Mouse (Mus musculus) sigmoid colon, adult 10 weeks (tissue): ENCODE data around the gene Pm20d2. TPM values are rescaled to one million over a fixed set of nuclear protein-coding genes. Genes with fewer than 3 reads are reported as not detected.

Experiments used
- polyA plus RNA-seq: library from polyadenylated mRNA; stranded (reverse); fragments of 350-450 nt; fragmentation: Illumina TruSeq; extraction: RNeasy Lipid Tissue Mini Kit (QIAGEN cat#74804); gene quantifications from one replicate; pipeline ENCODE4 v1.2.3, GENCODE M21; 2014; ENCODE audit warnings: low read depth, low replicate concordance

Gene Pm20d2
- polyA plus RNA-seq = 1.8 TPM

GRCm38 (mm10) chr4:33189735-33190036 lies at the start of gene Pm20d2:
Pm20d2 (minus strand) TSS chr4:33189737.

GRCm38 (mm10) chr4:33208881-33209841 lies 19.6 kb upstream of the Pm20d2 start, which contains the start of gene Srsf12:
Srsf12 (plus strand) TSS chr4:33208991.

GRCm38 (mm10) chr4:33132221-33132620 lies 57.3 kb downstream of the Pm20d2 start, which contains the start of gene Gabrr1:
Gabrr1 (plus strand) TSS chr4:33132521.

Other genes starting within 250 kb of the Pm20d2 start
- 2.7 TPM for gene Ankrd6, start 238.9 kb downstream of the Pm20d2 start, polyA plus RNA-seq
- 2.5 TPM for gene Rragd, start 206.7 kb downstream of the Pm20d2 start, polyA plus RNA-seq
- gene Ube2j1, start 158.3 kb downstream of the Pm20d2 start, polyA plus RNA-seq = 103 TPM
- gene Gabrr2, start 126.7 kb downstream of the Pm20d2 start, polyA plus RNA-seq = 0.22 TPM
- gene Gabrr1, start 57.2 kb downstream of the Pm20d2 start, polyA plus RNA-seq = not detected
- gene Srsf12, start 19.3 kb upstream of the Pm20d2 start, polyA plus RNA-seq = 1.0 TPM
- 236 TPM for gene Pnrc1, start 100.4 kb upstream of the Pm20d2 start, polyA plus RNA-seq
- gene Rngtt, start 120.6 kb upstream of the Pm20d2 start, polyA plus RNA-seq = 47.1 TPM